Mouse (Mus musculus) bone marrow, adult 2 months (tissue): ENCODE measurements around the gene Cdc42ep5.

Experiments used
- CTCF ChIP-seq: fragments of 200-500 bp; IDR thresholded peaks from 2 replicates; pipeline ENCODE4 v1.5.1; 2011; ENCODE audit warnings: low read length, control low read depth; ENCODE audit not compliant: control insufficient read depth, insufficient read depth
- POLR2A ChIP-seq: fragments of 200-500 bp; IDR thresholded peaks from 2 replicates; pipeline ENCODE4 v1.6.1; 2011; ENCODE audit warnings: low read depth, mild to moderate bottlenecking, control low read depth, low read length, borderline replicate concordance; ENCODE audit not compliant: control insufficient read depth

DNA sequence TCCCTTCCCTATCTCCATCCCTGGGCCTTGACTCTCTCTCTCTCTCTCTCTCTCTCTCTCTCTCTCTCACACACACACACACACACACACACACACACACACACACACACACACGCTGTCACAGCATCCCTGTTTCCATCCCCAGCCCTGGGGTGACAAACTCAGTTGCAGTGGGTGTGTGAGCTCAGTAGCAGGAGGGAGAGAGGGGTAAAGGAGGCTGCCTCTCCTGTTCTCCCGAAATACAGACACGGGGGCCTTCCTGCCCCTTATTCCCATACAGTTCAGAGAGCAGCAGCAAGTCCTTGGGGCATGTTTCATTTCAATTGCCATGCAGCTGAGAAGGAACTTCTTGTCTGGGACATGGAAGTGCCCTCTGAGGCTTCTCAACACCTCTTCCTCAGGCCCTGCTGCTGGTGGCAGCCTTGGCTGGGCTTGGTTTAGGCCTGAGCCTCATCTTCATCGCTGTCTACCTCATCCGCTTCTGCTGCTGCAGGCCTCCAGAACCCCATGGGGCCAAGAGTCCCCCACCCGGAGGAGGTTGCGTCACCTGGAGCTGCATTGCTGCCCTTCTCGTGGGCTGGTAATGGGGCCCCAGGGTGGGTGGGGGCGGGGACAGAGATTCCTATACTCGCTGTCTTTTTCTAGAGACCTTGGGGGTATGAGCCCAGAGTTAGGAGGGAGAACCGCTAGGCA lies 42.4 kb downstream of the Cdc42ep5 start:
- TF ChIP-seq POLR2A = no peak
- TF ChIP-seq CTCF = no peak
